Mouse (Mus musculus) liver, postnatal 0 days (tissue): ENCODE measurements around the gene Sh3tc1. TPM values are rescaled to one million over a fixed set of nuclear protein-coding genes. Genes with fewer than 3 reads are reported as not detected.

Experiments
- ATAC-seq: fragments of 200-750 bp; cut with Nextera tagmentation; 2 replicates; pipeline ENCODE4 v1.8.0; 2017; ENCODE audit warnings: mild to moderate bottlenecking, moderate library complexity
- DNase-seq: peaks from one replicate; pipeline ENCODE4 v3.0.0-alpha.2; 2016
- H3K27ac ChIP-seq: fragments of 300-500 bp; sonication (generic); 2 replicates; pipeline ENCODE4 v1.5.1; 2014; ENCODE audit warnings: antibody characterized with exemption, moderate library complexity, mild to moderate bottlenecking, low read depth
- H3K27me3 ChIP-seq: fragments of 300-500 bp; sonication (generic); 2 replicates; pipeline ENCODE4 v1.6.1; 2014; ENCODE audit warnings: low read length, control low read depth, mixed read lengths; ENCODE audit not compliant: insufficient read depth
- H3K36me3 ChIP-seq: fragments of 300-500 bp; sonication (generic); replicated peaks from 2 replicates; pipeline ENCODE4 v1.6.1; 2014; ENCODE audit warnings: mild to moderate bottlenecking, control low read depth, low read length, moderate library complexity, mixed read lengths; ENCODE audit not compliant: insufficient read depth
- H3K4me1 ChIP-seq: fragments of 300-500 bp; sonication (generic); 2 replicates; pipeline ENCODE4 v1.6.1; 2014; ENCODE audit warnings: antibody characterized with exemption, mild to moderate bottlenecking, control low read depth; ENCODE audit not compliant: insufficient read depth
- H3K4me2 ChIP-seq: fragments of 300-500 bp; sonication (generic); 2 replicates; pipeline ENCODE4 v1.6.1; 2014; ENCODE audit warnings: low read depth, mild to moderate bottlenecking, low read length, moderate library complexity, mixed read lengths
- H3K4me3 ChIP-seq: fragments of 300-500 bp; sonication (generic); 2 replicates; pipeline ENCODE4 v1.5.1; 2014; ENCODE audit warnings: low read depth, low read length
- H3K9ac ChIP-seq: fragments of 300-500 bp; sonication (generic); replicated peaks from 2 replicates; pipeline ENCODE4 v1.6.1; 2014; ENCODE audit warnings: mild to moderate bottlenecking, moderate library complexity
- H3K9me3 ChIP-seq: fragments of 300-500 bp; sonication (generic); 2 replicates; pipeline ENCODE4 v1.6.1; 2016; ENCODE audit warnings: mild to moderate bottlenecking, control low read depth, low read length, mixed read lengths
- CTCF ChIP-seq: sonication (generic); IDR thresholded peaks from 2 replicates; pipeline ENCODE4 v1.5.1; 2016; ENCODE audit warnings: antibody characterized with exemption, low read depth
- EP300 ChIP-seq: IDR thresholded peaks from 2 replicates; pipeline ENCODE4 v1.6.1; 2016; ENCODE audit warnings: antibody characterized with exemption, low read depth, mild to moderate bottlenecking
- WGBS: fragments of 180-500 bp; shearing (Covaris S2); extraction: QIAGEN DNeasy Blood & Tissue Kit; methylation state at CpG from one replicate; pipeline ENCODE4 v1.1.7; 2014; ENCODE audit not compliant: insufficient replicate concordance; 5-methylcytosine and 5-hydroxymethylcytosine counted together
- polyA plus RNA-seq: library from polyadenylated mRNA; unstranded; fragments of >200 nt; fragmentation: Nextera tagmentation; extraction: Ambion mirVana; gene quantifications from 2 replicates; pipeline ENCODE4 v1.2.1, GENCODE M21; 2015

The Sh3tc1 gene
- polyA plus RNA-seq, 1 experiment from 2014 or later = 3.5 TPM

DNA sequence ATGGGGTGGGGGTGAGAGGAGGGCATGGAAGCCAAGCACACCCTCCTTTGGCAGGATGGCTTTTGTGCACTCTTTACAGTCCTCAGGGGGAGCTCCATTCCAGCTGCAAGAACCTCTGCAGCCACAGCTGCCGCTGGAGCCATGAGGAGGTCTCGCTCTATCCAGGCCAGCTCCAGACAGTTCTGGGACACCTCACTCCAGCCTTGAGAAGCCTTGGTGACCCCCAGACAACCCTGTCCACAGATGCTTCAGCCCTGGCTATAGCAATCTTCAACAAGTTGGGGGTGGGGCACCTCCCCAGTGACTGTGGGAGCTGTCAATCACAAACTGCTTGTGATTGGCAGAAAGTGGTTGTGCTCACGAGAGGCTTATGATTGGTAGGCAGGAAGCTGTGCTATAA is 80.3 kb downstream of the Sh3tc1 start:
- Histone ChIP-seq H3K36me3 (no peaks in the 10 kb centered on the region), H3K27me3 (no peaks in the 10 kb centered on the region), H3K27ac (no peak overlapping the region), H3K9ac (no peak overlapping the region), H3K4me1 (no peaks in the 10 kb centered on the region), H3K4me3 (no peak overlapping the region), H3K4me2 (no peak overlapping the region), H3K9me3 (no peaks in the 10 kb centered on the region)
- 50% methylated on average over 3 of the region's 3 CpGs for WGBS
- no peak for TF ChIP-seq EP300
- no peak for TF ChIP-seq CTCF
- DNase-seq (no peak), ATAC-seq (no peak)

GRCm38 (mm10) chr5:35655753-35656485 is 83.9 kb downstream of the Sh3tc1 start:
- Histone ChIP-seq H3K27me3 (no peaks in the 10 kb centered on the region), H3K27ac (no peak overlapping the region), H3K36me3 (no peaks in the 10 kb centered on the region), H3K9ac (no peak overlapping the region), H3K4me2 (no peak overlapping the region), H3K4me1 (no peaks in the 10 kb centered on the region), H3K4me3 (no peak overlapping the region), H3K9me3 (no peaks in the 10 kb centered on the region)
- TF ChIP-seq CTCF (peak; percentile 21; the same call in 1 of the 2 replicates), EP300 (no peak)
- no peak for ATAC-seq
- DNase-seq = no peak
- WGBS = 75% methylated on average over 10 of the region's 10 CpGs

GRCm38 (mm10) chr5:35653743-35654395 is 85.9 kb downstream of the Sh3tc1 start:
- no peak for TF ChIP-seq EP300
- TF ChIP-seq CTCF = no peak
- no peaks in the 10 kb centered on the region for H3K4me1 ChIP-seq
- no peaks in the 10 kb centered on the region for H3K27me3 ChIP-seq
- WGBS = 77% methylated on average over 9 of the region's 9 CpGs
- no peak overlapping the region for H3K27ac ChIP-seq
- H3K9me3 ChIP-seq = no peaks in the 10 kb centered on the region
- no peak for ATAC-seq
- no peaks in the 10 kb centered on the region for H3K36me3 ChIP-seq
- no peak overlapping the region for H3K9ac ChIP-seq
- DNase-seq = no peak
- H3K4me2 ChIP-seq = no peak overlapping the region
- H3K4me3 ChIP-seq = no peak overlapping the region

- no peaks in the 10 kb centered on the region for H3K36me3 ChIP-seq
- DNase-seq (no peak), ATAC-seq (no peak)
- 83% methylated on average over 13 of the region's 13 CpGs for WGBS
- H3K9me3 ChIP-seq = no peaks in the 10 kb centered on the region
- H3K27ac ChIP-seq = no peak overlapping the region
- H3K4me3 ChIP-seq = no peak overlapping the region
- TF ChIP-seq EP300 = no peak
- no peak for TF ChIP-seq CTCF
- no peak overlapping the region for H3K9ac ChIP-seq
- H3K4me2 ChIP-seq = no peak overlapping the region
- no peaks in the 10 kb centered on the region for H3K27me3 ChIP-seq
- H3K4me1 ChIP-seq = 0 out of 2 replicates have a peak, but pooled peaks cover 1% of the 10 kb centered on the region
Observed at GRCm38 (mm10) chr5:35652872-35653271, 86.9 kb downstream of the Sh3tc1 start.

DNA sequence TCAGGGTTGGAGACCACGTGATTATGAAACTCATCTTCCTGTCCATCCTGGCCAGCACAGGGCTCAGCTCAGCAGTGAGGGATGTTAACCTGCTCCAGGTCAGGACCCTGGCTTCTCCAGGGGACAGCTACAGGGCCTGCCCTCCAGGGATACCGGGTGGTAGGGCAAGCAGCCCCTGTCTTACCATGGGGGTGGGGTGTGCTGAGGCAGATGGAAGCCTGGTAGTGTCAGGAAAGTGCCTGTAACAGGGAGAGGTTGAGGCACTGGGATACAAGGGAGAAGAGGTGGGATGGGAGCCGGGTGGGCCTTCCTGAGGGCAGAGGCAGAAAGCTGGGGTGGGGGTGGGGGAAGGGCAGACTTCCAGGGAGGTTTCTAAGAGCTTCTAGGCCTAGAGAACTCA is 87.5 kb downstream of the Sh3tc1 start:
- H3K4me3 ChIP-seq = no peak overlapping the region
- DNase-seq = no peak
- no peak overlapping the region for H3K4me2 ChIP-seq
- no peaks in the 10 kb centered on the region for H3K36me3 ChIP-seq
- H3K4me1 ChIP-seq = 0 out of 2 replicates have a peak, but pooled peaks cover 4% of the 10 kb centered on the region
- TF ChIP-seq EP300 = no peak
- TF ChIP-seq CTCF = no peak
- H3K27me3 ChIP-seq = no peaks in the 10 kb centered on the region
- no peak for ATAC-seq
- H3K9me3 ChIP-seq = no peaks in the 10 kb centered on the region
- H3K27ac ChIP-seq = no peak overlapping the region
- no peak overlapping the region for H3K9ac ChIP-seq
- 59% methylated on average over 3 of the region's 3 CpGs for WGBS

GRCm38 (mm10) chr5:35648230-35648629 is 91.6 kb downstream of the Sh3tc1 start:
- WGBS = 32% methylated on average over 2 of the region's 2 CpGs
- no peak overlapping the region for H3K27ac ChIP-seq

More at GRCm38 (mm10) chr5:35648230-35648629, 91.6 kb downstream of the Sh3tc1 start:
- DNase-seq = no peak
- 0 out of 2 replicates have a peak, but pooled peaks cover 4% of the 10 kb centered on the region for H3K4me1 ChIP-seq
- H3K36me3 ChIP-seq = no peaks in the 10 kb centered on the region
- no peaks in the 10 kb centered on the region for H3K9me3 ChIP-seq
- H3K27me3 ChIP-seq = no peaks in the 10 kb centered on the region
- H3K9ac ChIP-seq = no peak overlapping the region
- TF ChIP-seq CTCF = no peak
- TF ChIP-seq EP300 = no peak
- H3K4me3 ChIP-seq = no peak overlapping the region
- no peak for ATAC-seq
- no peak overlapping the region for H3K4me2 ChIP-seq
